Mouse (Mus musculus) liver, adult 2 months (tissue): Measurements from ENCODE around the gene Efemp2. TPM values are rescaled to one million over a fixed set of nuclear protein-coding genes. Genes with fewer than 3 reads are reported as not detected.

Source experiments
- DNase-seq: peaks from one replicate; pipeline ENCODE4 v3.0.0-alpha.2; 2011; ENCODE audit warnings: low read depth, low spot score; ENCODE audit errors: extremely low read depth
- H3K27ac ChIP-seq: fragments of 200-500 bp; replicated peaks from 2 replicates; pipeline ENCODE4 v1.5.1; 2012; ENCODE audit warnings: low read depth, mild to moderate bottlenecking, control low read depth, inconsistent platforms, low read length; ENCODE audit not compliant: insufficient read depth
- H3K27me3 ChIP-seq: fragments of 200-500 bp; 2 replicates; pipeline ENCODE4 v1.6.1; 2012; ENCODE audit warnings: mild to moderate bottlenecking, moderate library complexity, low read length, inconsistent platforms; ENCODE audit not compliant: control insufficient read depth, insufficient read depth
- H3K36me3 ChIP-seq: fragments of 200-500 bp; 2 replicates; pipeline ENCODE4 v1.6.1; 2012; ENCODE audit warnings: low read length, inconsistent platforms; ENCODE audit not compliant: control insufficient read depth, insufficient read depth
- H3K4me1 ChIP-seq: fragments of 200-500 bp; 2 replicates; pipeline ENCODE4 v1.6.1; 2011; ENCODE audit warnings: low read length; ENCODE audit not compliant: control insufficient read depth, insufficient read depth
- H3K4me3 ChIP-seq: fragments of 200-500 bp; 2 replicates; pipeline ENCODE4 v1.5.1; 2011; ENCODE audit warnings: low read depth, mild to moderate bottlenecking, control low read depth, low read length, moderate library complexity; ENCODE audit not compliant: insufficient read depth
- H3K79me2 ChIP-seq: fragments of 200-500 bp; 2 replicates; pipeline ENCODE4 v1.6.1; 2012; ENCODE audit warnings: inconsistent platforms, mild to moderate bottlenecking, low read length, moderate library complexity; ENCODE audit not compliant: control insufficient read depth, insufficient read depth
- H3K9ac ChIP-seq: fragments of 200-500 bp; 2 replicates; pipeline ENCODE4 v1.6.1; 2012; ENCODE audit warnings: low read depth, mild to moderate bottlenecking, control low read depth, inconsistent platforms, low read length
- CTCF ChIP-seq: fragments of 200-500 bp; IDR thresholded peaks from 2 replicates; pipeline ENCODE4 v1.5.1; 2011; ENCODE audit warnings: low read depth, low read length, control low read depth
- POLR2A ChIP-seq: fragments of 200-500 bp; IDR thresholded peaks from 2 replicates; pipeline ENCODE4 v1.6.1; 2011; ENCODE audit warnings: low read length, control low read depth; ENCODE audit not compliant: insufficient read depth; ENCODE audit errors: extremely low read depth
- WGBS: fragments of 180-500 bp; shearing (Covaris S2); methylation state at CpG from one replicate; pipeline ENCODE4 v1.1.7; 2018; 5-methylcytosine and 5-hydroxymethylcytosine counted together
- polyA plus RNA-seq: library from polyadenylated mRNA; depleted of rRNA; stranded (reverse); fragments of >200 nt; gene quantifications from 2 replicates; pipeline ENCODE4 v1.2.3, GENCODE M21; 2012
- total RNA-seq: library from RNA; depleted of rRNA; stranded (reverse); fragments of >200 nt; gene quantifications from 2 replicates; pipeline ENCODE4 v1.2.3, GENCODE M21; 2014

Gene Efemp2
- total and polyA plus RNA-seq, 2 experiments: 4.3 to 7.7 TPM

DNA sequence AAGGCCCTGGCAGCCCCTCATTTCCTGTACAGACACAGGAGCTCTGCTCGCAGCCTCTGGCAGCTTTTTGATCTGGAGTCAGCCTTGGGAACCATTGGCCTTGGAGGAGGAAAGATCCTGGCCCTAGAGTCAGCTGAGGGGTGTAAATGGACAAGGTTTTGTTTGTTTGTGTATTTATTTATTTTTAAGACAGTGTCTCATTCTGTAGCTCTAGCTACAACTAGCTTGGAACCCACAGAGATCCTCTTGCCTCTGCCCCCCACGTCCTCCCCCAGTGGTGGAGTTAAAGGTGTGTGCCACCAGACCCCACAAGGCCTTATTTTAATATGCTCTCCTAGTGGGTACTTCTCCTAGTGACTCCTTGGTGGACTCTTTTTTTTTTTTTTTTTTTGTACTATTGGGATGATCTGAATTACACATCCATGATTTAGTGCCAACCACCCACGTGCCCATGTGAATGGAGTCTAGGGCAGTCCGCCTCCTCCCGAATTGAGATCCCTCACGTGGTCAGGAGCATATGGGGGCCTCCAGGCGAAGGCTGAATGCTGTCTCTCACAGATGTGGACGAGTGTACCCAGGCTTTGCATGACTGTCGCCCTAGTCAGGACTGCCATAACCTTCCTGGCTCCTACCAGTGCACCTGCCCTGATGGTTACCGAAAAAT is 3.4 kb downstream of the Efemp2 start:
- no peak overlapping the region for H3K4me3 ChIP-seq
- no peaks in the 10 kb centered on the region for H3K36me3 ChIP-seq
- H3K27ac ChIP-seq: no peak overlapping the region
- no peaks in the 10 kb centered on the region; the same call in 1 of the 2 replicates for H3K4me1 ChIP-seq
- no peak for DNase-seq
- no peaks in the 10 kb centered on the region; the same call in none of the 2 replicates for H3K27me3 ChIP-seq
- WGBS: 96% methylated on average over 10 of the region's 10 CpGs
- no peak overlapping the region for H3K9ac ChIP-seq
- TF ChIP-seq CTCF (no peak), POLR2A (no peak)
- H3K79me2 ChIP-seq: no peaks in the 10 kb centered on the region

DNA sequence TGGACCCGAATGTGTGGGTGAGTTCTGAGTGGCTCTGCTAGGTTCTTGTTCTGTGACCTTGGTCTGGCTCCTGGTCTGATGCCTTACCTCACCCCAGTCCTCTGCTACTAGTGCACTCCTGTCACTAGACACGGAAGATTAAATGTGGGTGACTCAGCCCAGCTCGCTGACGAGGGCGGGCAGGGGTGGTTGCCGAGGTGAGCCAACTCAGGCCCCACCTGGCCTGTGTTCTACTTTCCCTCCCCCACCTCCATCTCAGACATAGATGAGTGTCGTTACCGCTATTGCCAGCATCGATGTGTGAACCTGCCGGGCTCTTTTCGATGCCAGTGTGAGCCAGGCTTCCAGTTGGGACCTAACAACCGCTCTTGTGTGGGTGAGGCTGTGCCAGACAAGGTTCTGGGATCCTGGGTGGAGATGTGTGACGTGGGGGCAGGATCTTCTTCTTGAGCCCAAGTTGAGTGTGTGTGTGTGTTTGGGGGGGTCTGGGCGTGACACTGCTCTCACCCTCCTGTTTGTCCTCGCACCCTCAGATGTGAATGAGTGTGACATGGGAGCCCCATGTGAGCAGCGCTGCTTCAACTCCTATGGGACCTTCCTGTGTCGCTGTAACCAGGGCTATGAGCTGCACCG is 4.0 kb downstream of the Efemp2 start:
- Histone ChIP-seq H3K27me3 (no peaks in the 10 kb centered on the region; the same call in none of the 2 replicates), H3K27ac (no peak overlapping the region), H3K36me3 (no peaks in the 10 kb centered on the region), H3K79me2 (no peaks in the 10 kb centered on the region), H3K4me1 (no peaks in the 10 kb centered on the region; the same call in 1 of the 2 replicates), H3K4me3 (no peak overlapping the region), H3K9ac (no peak overlapping the region)
- no peak for DNase-seq
- WGBS: 92% methylated on average over 18 of the region's 18 CpGs
- TF ChIP-seq CTCF (no peak), POLR2A (no peak)

GRCm38 (mm10) chr19:5480016-5480415 is 6.3 kb downstream of the Efemp2 start:
- H3K27ac ChIP-seq: no peak overlapping the region
- H3K36me3 ChIP-seq: no peaks in the 10 kb centered on the region
- no peaks in the 10 kb centered on the region for H3K4me1 ChIP-seq
- H3K4me3 ChIP-seq: no peak overlapping the region
- no peak for DNase-seq
- WGBS: 57% methylated on average over 10 of the region's 10 CpGs
- no peaks in the 10 kb centered on the region for H3K79me2 ChIP-seq
- no peaks in the 10 kb centered on the region; the same call in 1 of the 2 replicates for H3K27me3 ChIP-seq
- TF ChIP-seq CTCF (no peak), POLR2A (no peak)
- no peak overlapping the region for H3K9ac ChIP-seq

GRCm38 (mm10) chr19:5481398-5481797 is 7.6 kb downstream of the Efemp2 start:
- no peak for DNase-seq
- WGBS: 93% methylated on average over 10 of the region's 10 CpGs
- Histone ChIP-seq H3K27ac (no peak overlapping the region), H3K4me3 (no peak overlapping the region), H3K79me2 (no peaks in the 10 kb centered on the region), H3K9ac (no peak overlapping the region), H3K4me1 (no peaks in the 10 kb centered on the region), H3K36me3 (no peaks in the 10 kb centered on the region), H3K27me3 (no peaks in the 10 kb centered on the region)
- no peak for TF ChIP-seq POLR2A
- no peak for TF ChIP-seq CTCF

GRCm38 (mm10) chr19:5483386-5484359 is 9.9 kb downstream of the Efemp2 start:
- H3K4me1 ChIP-seq: peaks cover 5% of the 10 kb centered on the region; the same call in 1 of the 2 replicates
- TF ChIP-seq POLR2A (no peak), CTCF (no peak)
- no peaks in the 10 kb centered on the region for H3K79me2 ChIP-seq

More at GRCm38 (mm10) chr19:5483386-5484359, 9.9 kb downstream of the Efemp2 start:
- Histone ChIP-seq H3K9ac (no peak overlapping the region), H3K36me3 (no peaks in the 10 kb centered on the region), H3K4me3 (no peak overlapping the region), H3K27me3 (no peaks in the 10 kb centered on the region), H3K27ac (no peak overlapping the region)
- WGBS: 89% methylated on average over 19 of the region's 19 CpGs
- DNase-seq: no peak
